Mouse (Mus musculus): ENCODE measurements at regions not wholly inside any gene's neighbourhood (a gene's known extent, or its start where the extent isn't known, plus 50 kb on each side); places are given as distances from the start of the nearest gene placed in this dataset.
"Not testable (repeated sequence)": the region's sequence is repeated elsewhere in the genome, so short reads cannot be mapped to it uniquely, and the experiment has no call there.

DNA sequence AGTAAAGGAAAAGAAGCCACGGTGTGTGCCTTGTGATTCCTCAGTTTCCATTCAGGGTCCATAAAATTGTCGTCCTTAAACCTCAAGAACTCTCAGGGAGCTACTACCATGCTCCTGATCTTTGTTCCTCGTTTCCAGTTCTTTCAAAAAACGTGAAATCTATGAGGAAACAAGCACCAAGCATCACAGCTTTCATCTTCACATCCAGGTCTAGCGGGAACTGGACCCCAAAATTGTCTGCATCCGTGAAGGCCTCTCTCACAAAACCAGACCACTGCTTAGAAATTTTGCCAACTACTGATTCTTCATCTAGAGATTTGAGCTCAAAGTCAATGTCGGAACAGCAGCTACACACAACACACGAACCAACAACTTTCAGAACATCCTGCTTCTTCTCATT, 491.0 kb upstream of the Gm9747 start:
- not testable (repeated sequence) for TF ChIP-seq CTCF (conservative IDR thresholded peaks at IDR 0.05; ENCODE audit: low read length); NANOG (IDR thresholded peaks at IDR 0.05; ENCODE audit: borderline replicate concordance, low read length); POU5F1 (IDR thresholded peaks at IDR 0.05; ENCODE audit: borderline replicate concordance, low read length)

All from E14TG2a.4 (cell line).